33 mouse cellular contexts compared by ENCODE assay signal in genomic region chr7:141103161-141103560, GRCm38 (mm10). TPM values are rescaled to one million over a fixed set of nuclear protein-coding genes. Genes with fewer than 3 reads are reported as not detected.
DNase-seq lines count a peak whose midpoint lies in the region; ATAC-seq and TF ChIP-seq lines count a peak whose summit lies in the region.
"Had no signal": no experiment of that assay in that cellular context is flagged by ENCODE, and none has a peak within 500 bp of the region (broad histone marks: within the 10 kb centered on the region; RNA-seq: fewer than 3 reads in every experiment).

No protein-coding gene starts in this region.

- peak overlapping the region; percentile 7; the same call in 1 of the 2 replicates for H3K4me3 ChIP-seq in E14TG2a.4 (replicated peaks; ENCODE audit: low read length)
- no peak overlapping the region for H3K4me3 ChIP-seq in liver, embryonic 12.5 days
- H3K4me3 ChIP-seq in kidney, embryonic 15.5 days (replicated peaks): no peak overlapping the region
- H3K4me3 ChIP-seq in hindbrain, embryonic 10.5 days: no peak overlapping the region
- H3K4me3 ChIP-seq: gastrocnemius, adult 2 months; hindbrain, embryonic 13.5 days; layer of hippocampus, adult 2 months; left cerebral cortex, adult 2 months; limb, embryonic 13.5 days; midbrain, embryonic 12.5 days; neural tube, embryonic 13.5 days had no signal

- H3K27me3 ChIP-seq in E14TG2a.4 (ENCODE audit: insufficient read depth, low read length): no peaks in the 10 kb centered on the region
- H3K27me3 ChIP-seq in liver, embryonic 12.5 days (replicated peaks): peaks cover 57% of the 10 kb centered on the region
- H3K27me3 ChIP-seq in kidney, embryonic 15.5 days: peaks cover 29% of the 10 kb centered on the region
- peaks cover 51% of the 10 kb centered on the region for H3K27me3 ChIP-seq in hindbrain, embryonic 10.5 days (ENCODE audit: insufficient read depth, poor library complexity, severe bottlenecking)

- no peak for DNase-seq in left cerebral cortex, adult 8-10 months (ENCODE audit: low spot score in 2 of 2)
- DNase-seq in hindbrain, embryonic 10.5 days (ENCODE audit: low spot score): no peak
- DNase-seq: adrenal gland, postnatal 10 days; cerebellum, adult 2 months; cerebellum, postnatal 14 days; gastrocnemius, adult 2 months; gastrocnemius, postnatal 36 days; heart, adult 18-20 months; heart, postnatal 36 days; kidney, adult 11 months; kidney, postnatal 36 days; lung, embryonic 14.5 days; lung, postnatal 14 days; thymus, postnatal 25 days had no signal

- H3K9me3 ChIP-seq in E14TG2a.4 (ENCODE audit: low read length): peaks cover 9% of the 10 kb centered on the region; the same call in 1 of the 2 replicates
- no peaks in the 10 kb centered on the region for H3K9me3 ChIP-seq in liver, embryonic 12.5 days (replicated peaks)
- no peaks in the 10 kb centered on the region for H3K9me3 ChIP-seq in kidney, embryonic 15.5 days (replicated peaks)
- no peaks in the 10 kb centered on the region for H3K9me3 ChIP-seq in hindbrain, embryonic 10.5 days
- H3K9me3 ChIP-seq: hindbrain, embryonic 13.5 days; limb, embryonic 13.5 days; midbrain, embryonic 12.5 days; neural tube, embryonic 13.5 days had no signal

- H3K36me3 ChIP-seq in E14TG2a.4 (ENCODE audit: insufficient read depth, low read length): peaks cover 69% of the 10 kb centered on the region
- H3K36me3 ChIP-seq in liver, embryonic 12.5 days: no peaks in the 10 kb centered on the region
- H3K36me3 ChIP-seq in kidney, embryonic 15.5 days: no peaks in the 10 kb centered on the region
- no peaks in the 10 kb centered on the region for H3K36me3 ChIP-seq in hindbrain, embryonic 10.5 days
- H3K36me3 ChIP-seq: hindbrain, embryonic 13.5 days; limb, embryonic 13.5 days; midbrain, embryonic 12.5 days; neural tube, embryonic 13.5 days had no signal

- WGBS in liver, embryonic 12.5 days (ENCODE audit: insufficient replicate concordance): 42% methylated on average over 3 of the region's 3 CpGs
- WGBS in kidney, embryonic 15.5 days: 67% methylated on average over 3 of the region's 3 CpGs
- 71% methylated on average over 3 of the region's 3 CpGs for WGBS in hindbrain, embryonic 10.5 days

- peak overlapping the region; percentile 23; the same call in 1 of the 2 replicates for H3K4me2 ChIP-seq in liver, embryonic 12.5 days
- no peak overlapping the region for H3K4me2 ChIP-seq in kidney, embryonic 15.5 days
- H3K4me2 ChIP-seq: heart, embryonic 11.5 days; hindbrain, embryonic 13.5 days; limb, embryonic 13.5 days; lung, embryonic 14.5 days; midbrain, embryonic 12.5 days; neural tube, embryonic 13.5 days had no signal

- H3K27ac ChIP-seq in liver, embryonic 12.5 days: no peak overlapping the region
- no peak overlapping the region for H3K27ac ChIP-seq in kidney, embryonic 15.5 days
- no peak overlapping the region for H3K27ac ChIP-seq in hindbrain, embryonic 10.5 days
- H3K27ac ChIP-seq: gastrocnemius, adult 2 months; hindbrain, embryonic 13.5 days; layer of hippocampus, adult 2 months; left cerebral cortex, adult 2 months; limb, embryonic 13.5 days; midbrain, embryonic 12.5 days; neural tube, embryonic 13.5 days had no signal

- H3K4me1 ChIP-seq in E14TG2a.4 (replicated peaks; ENCODE audit: low read depth, low read length): peaks cover 42% of the 10 kb centered on the region
- peaks cover 32% of the 10 kb centered on the region for H3K4me1 ChIP-seq in liver, embryonic 12.5 days
- H3K4me1 ChIP-seq in kidney, embryonic 15.5 days: peaks cover 12% of the 10 kb centered on the region
- H3K4me1 ChIP-seq in hindbrain, embryonic 10.5 days (replicated peaks): peaks cover 12% of the 10 kb centered on the region

- no peak overlapping the region for H3K9ac ChIP-seq in liver, embryonic 12.5 days
- H3K9ac ChIP-seq in kidney, embryonic 15.5 days: no peak overlapping the region
- H3K9ac ChIP-seq: hindbrain, embryonic 13.5 days; limb, embryonic 13.5 days; lung, embryonic 14.5 days; midbrain, embryonic 12.5 days; neural tube, embryonic 13.5 days had no signal

- peak; percentile 52 for ATAC-seq in erythroblast, adult 5-6 weeks (replicated peaks; ENCODE audit: low FRiP score, poor library complexity, severe bottlenecking)
- ATAC-seq in liver, embryonic 12.5 days: peak; percentile 74
- peak; percentile 45 for ATAC-seq in megakaryocyte progenitor cell, adult 5-6 weeks (replicated peaks; ENCODE audit: poor library complexity)
- ATAC-seq in kidney, embryonic 15.5 days (replicated peaks; ENCODE audit: low FRiP score): no peak
- ATAC-seq: forebrain, embryonic 16.5 days; Patski had no signal

- TF ChIP-seq CTCF in E14TG2a.4 (conservative IDR thresholded peaks at IDR 0.05; ENCODE audit: low read length): no peak

RNA-seq across cellular contexts. Expression of gene Sigirr, which starts 2.8 kb away (rescaled TPM):
- total RNA-seq in erythroblast, adult 5-6 weeks (2015; ENCODE audit: low replicate concordance): 4.2 TPM in 1 of 2 replicates, not detected in the other
- total RNA-seq in erythroblast, adult 5-6 weeks (2017; ENCODE audit: low replicate concordance): 2.8 and 4.4 TPM in 2 replicates
- 16.0 and 16.5 TPM in 2 replicates for polyA plus RNA-seq in liver, embryonic 12.5 days (2016; fragmentation: Nextera tagmentation; extraction: Ambion mirVana)
- total RNA-seq in megakaryocyte progenitor cell, adult 5-6 weeks (2015): 12.3 and 12.6 TPM in 2 replicates
- 5.8 and 14.0 TPM in 2 replicates for total RNA-seq in megakaryocyte progenitor cell, adult 5-6 weeks (2017)
- polyA plus RNA-seq in kidney, embryonic 15.5 days (2015; fragmentation: Nextera tagmentation; extraction: Ambion mirVana): 20.8 and 24.7 TPM in 2 replicates
- total RNA-seq in left cerebral cortex, adult 8-10 months (2022): 1 to 10 TPM; 2.3 to 2.6 (median 2.5) TPM
- polyA plus RNA-seq in hindbrain, embryonic 10.5 days (2016; fragmentation: Nextera tagmentation; extraction: Ambion mirVana): 1.9 and 2.7 TPM in 2 replicates

RNA-seq across cellular contexts. Expression of gene Ano9, which starts 14.4 kb away (rescaled TPM):
- total RNA-seq in erythroblast, adult 5-6 weeks (2015; ENCODE audit: low replicate concordance): not detected in 2 replicates
- not detected in 2 replicates for total RNA-seq in erythroblast, adult 5-6 weeks (2017; ENCODE audit: low replicate concordance)
- 0.15 and 0.19 TPM in 2 replicates for polyA plus RNA-seq in liver, embryonic 12.5 days (2016; fragmentation: Nextera tagmentation; extraction: Ambion mirVana)
- total RNA-seq in megakaryocyte progenitor cell, adult 5-6 weeks (2015): not detected in 2 replicates
- total RNA-seq in megakaryocyte progenitor cell, adult 5-6 weeks (2017): not detected in 2 replicates
- 6.0 TPM in 2 replicates for polyA plus RNA-seq in kidney, embryonic 15.5 days (2015; fragmentation: Nextera tagmentation; extraction: Ambion mirVana)
- total RNA-seq in left cerebral cortex, adult 8-10 months (2022): not detected
- 0.20 and 1.6 TPM in 2 replicates for polyA plus RNA-seq in hindbrain, embryonic 10.5 days (2016; fragmentation: Nextera tagmentation; extraction: Ambion mirVana)
- total RNA-seq: gastrocnemius, adult 2 months; gastrocnemius, postnatal 36 days; heart, adult 18-20 months; layer of hippocampus, adult 2 months; layer of hippocampus, postnatal 14 days; left cerebral cortex, adult 2 months; left cerebral cortex, postnatal 36 days; megakaryocyte, adult 5-6 weeks had no signal
- polyA plus RNA-seq: cortical plate, adult 2 months; midbrain, embryonic 12.5 days had no signal

RNA-seq across cellular contexts. Expression of gene Ptdss2, which starts 19.0 kb away (rescaled TPM):
- 123 and 158 TPM in 2 replicates for total RNA-seq in erythroblast, adult 5-6 weeks (2015; ENCODE audit: low replicate concordance)
- 153 and 164 TPM in 2 replicates for total RNA-seq in erythroblast, adult 5-6 weeks (2017; ENCODE audit: low replicate concordance)
- 159 and 164 TPM in 2 replicates for polyA plus RNA-seq in liver, embryonic 12.5 days (2016; fragmentation: Nextera tagmentation; extraction: Ambion mirVana)
- 5.8 and 9.2 TPM in 2 replicates for total RNA-seq in megakaryocyte progenitor cell, adult 5-6 weeks (2015)
- total RNA-seq in megakaryocyte progenitor cell, adult 5-6 weeks (2017): 5.7 and 5.8 TPM in 2 replicates
- 79.9 and 83.4 TPM in 2 replicates for polyA plus RNA-seq in kidney, embryonic 15.5 days (2015; fragmentation: Nextera tagmentation; extraction: Ambion mirVana)
- 10 to 100 TPM; 48.4 to 57.7 (median 52.3) TPM for total RNA-seq in left cerebral cortex, adult 8-10 months (2022)
- polyA plus RNA-seq in hindbrain, embryonic 10.5 days (2016; fragmentation: Nextera tagmentation; extraction: Ambion mirVana): 80.1 and 80.2 TPM in 2 replicates

RNA-seq across cellular contexts. Expression of gene Pkp3, which starts 25.1 kb away (rescaled TPM):
- total RNA-seq in erythroblast, adult 5-6 weeks (2015; ENCODE audit: low replicate concordance): not detected in 2 replicates
- not detected in 2 replicates for total RNA-seq in erythroblast, adult 5-6 weeks (2017; ENCODE audit: low replicate concordance)
- 0.71 and 1.1 TPM in 2 replicates for polyA plus RNA-seq in liver, embryonic 12.5 days (2016; fragmentation: Nextera tagmentation; extraction: Ambion mirVana)
- total RNA-seq in megakaryocyte progenitor cell, adult 5-6 weeks (2015): 1.0 and 2.2 TPM in 2 replicates
- total RNA-seq in megakaryocyte progenitor cell, adult 5-6 weeks (2017): 0.10 and 1.1 TPM in 2 replicates
- polyA plus RNA-seq in kidney, embryonic 15.5 days (2015; fragmentation: Nextera tagmentation; extraction: Ambion mirVana): 7.8 and 7.9 TPM in 2 replicates
- under 1 TPM in 1 of 4 experiments, not detected in 3; 0.57 TPM for total RNA-seq in left cerebral cortex, adult 8-10 months (2022)
- polyA plus RNA-seq in hindbrain, embryonic 10.5 days (2016; fragmentation: Nextera tagmentation; extraction: Ambion mirVana): 5.1 and 5.2 TPM in 2 replicates
- total RNA-seq: gastrocnemius, adult 2 months; heart, postnatal 36 days; layer of hippocampus, adult 2 months; layer of hippocampus, postnatal 14 days; left cerebral cortex, adult 2 months; left cerebral cortex, postnatal 36 days; MEL had no signal
- polyA plus RNA-seq: forebrain, embryonic 16.5 days had no signal

RNA-seq across cellular contexts. Expression of gene B4galnt4, which starts 42.3 kb away (rescaled TPM):
- total RNA-seq in erythroblast, adult 5-6 weeks (2015; ENCODE audit: low replicate concordance): 0.84 TPM in 1 of 2 replicates, not detected in the other
- not detected in 2 replicates for total RNA-seq in erythroblast, adult 5-6 weeks (2017; ENCODE audit: low replicate concordance)
- 1.9 and 2.3 TPM in 2 replicates for polyA plus RNA-seq in liver, embryonic 12.5 days (2016; fragmentation: Nextera tagmentation; extraction: Ambion mirVana)
- 0.84 and 1.3 TPM in 2 replicates for total RNA-seq in megakaryocyte progenitor cell, adult 5-6 weeks (2015)
- 1.5 and 2.8 TPM in 2 replicates for total RNA-seq in megakaryocyte progenitor cell, adult 5-6 weeks (2017)
- 12.4 and 15.4 TPM in 2 replicates for polyA plus RNA-seq in kidney, embryonic 15.5 days (2015; fragmentation: Nextera tagmentation; extraction: Ambion mirVana)
- 10 to 100 TPM; 64.5 to 81.0 (median 79.2) TPM for total RNA-seq in left cerebral cortex, adult 8-10 months (2022)
- polyA plus RNA-seq in hindbrain, embryonic 10.5 days (2016; fragmentation: Nextera tagmentation; extraction: Ambion mirVana): 26.4 and 35.1 TPM in 2 replicates
- total RNA-seq: heart, adult 18-20 months; heart, postnatal 36 days had no signal

Comparison
In these comparisons a context has a peak if more than half of its experiments do, and no peak if none do; other contexts are left out.
1. RNA of gene Ptdss2, which starts 19.0 kb away (total RNA-seq): 123 to 164 TPM in erythroblast, adult 5-6 weeks and 48.4 to 57.7 TPM in left cerebral cortex, adult 8-10 months; 5.7 to 9.2 TPM in megakaryocyte progenitor cell, adult 5-6 weeks; every median in the first group is over 4 times any median in the second.